Mouse (Mus musculus) hindbrain, embryonic 13.5 days (tissue): ENCODE results near the gene Mepce. TPM values are rescaled to one million over a fixed set of nuclear protein-coding genes. Genes with fewer than 3 reads are reported as not detected.

Experiments used
- polyA plus RNA-seq: library from polyadenylated mRNA; unstranded; fragments of >200 nt; fragmentation: Nextera tagmentation; extraction: Ambion mirVana; gene quantifications from 2 replicates; pipeline ENCODE4 v1.2.1, GENCODE M21; 2015

The Mepce gene
- polyA plus RNA-seq, 1 experiment from 2014 or later = 10.7 TPM

Other genes with a start within 250 kb of the Mepce start
- gene Actl6b, start 234.1 kb downstream of the Mepce start, polyA plus RNA-seq = 256 and 271 TPM in 2 replicates
- gene Tfr2, start 217.8 kb downstream of the Mepce start, polyA plus RNA-seq = 3.4 and 3.8 TPM in 2 replicates
- gene Mospd3, start 186.6 kb downstream of the Mepce start, polyA plus RNA-seq = 49.1 and 49.6 TPM in 2 replicates
- gene Pcolce, start 173.9 kb downstream of the Mepce start, polyA plus RNA-seq = 22.8 and 26.4 TPM in 2 replicates
- 0.17 and 0.21 TPM in 2 replicates for gene Fbxo24, start 158.7 kb downstream of the Mepce start, polyA plus RNA-seq
- 19.9 and 23.4 TPM in 2 replicates for gene Lrch4, start 158.5 kb downstream of the Mepce start, polyA plus RNA-seq
- 7.9 and 8.9 TPM in 2 replicates for gene Gm20605, start 158.5 kb downstream of the Mepce start, polyA plus RNA-seq
- 4.8 and 5.2 TPM in 2 replicates for gene Sap25, start 146.3 kb downstream of the Mepce start, polyA plus RNA-seq
- gene Irs3, start 141.9 kb downstream of the Mepce start, polyA plus RNA-seq = 0.09 and 0.16 TPM in 2 replicates
- 15.6 and 16.4 TPM in 2 replicates for gene Agfg2, start 102.9 kb downstream of the Mepce start, polyA plus RNA-seq
- 32.9 and 34.1 TPM in 2 replicates for gene Nyap1, start 46.0 kb downstream of the Mepce start, polyA plus RNA-seq
- 61.1 and 62.5 TPM in 2 replicates for gene Tsc22d4, start 41.9 kb downstream of the Mepce start, polyA plus RNA-seq
- 40.6 and 44.1 TPM in 2 replicates for gene Ppp1r35, start 8.8 kb downstream of the Mepce start, polyA plus RNA-seq
- 10.6 and 12.3 TPM in 2 replicates for gene Zcwpw1, start 143 bp upstream of the Mepce start, polyA plus RNA-seq
- gene Pilra, start 48.6 kb upstream of the Mepce start, polyA plus RNA-seq = 0.25 and 0.44 TPM in 2 replicates
- not detected in 2 replicates for gene Pilrb1, start 70.5 kb upstream of the Mepce start, polyA plus RNA-seq
- not detected in 2 replicates for gene Pilrb2, start 84.2 kb upstream of the Mepce start, polyA plus RNA-seq
- not detected in 2 replicates for gene Cyp3a13, start 134.0 kb upstream of the Mepce start, polyA plus RNA-seq
- 0.77 and 0.83 TPM in 2 replicates for gene Gjc3, start 175.4 kb upstream of the Mepce start, polyA plus RNA-seq
- not detected in 2 replicates for gene Azgp1, start 193.9 kb upstream of the Mepce start, polyA plus RNA-seq
- not detected in 2 replicates for gene Smok3a, start 233.6 kb upstream of the Mepce start, polyA plus RNA-seq
- not detected in 2 replicates for gene Smok3b, start 233.8 kb upstream of the Mepce start, polyA plus RNA-seq